Mouse (Mus musculus) c-Kit-positive CD71-positive TER-119-negative erythroid progenitor cells, embryonic 14.5 days (primary cell): ENCODE results near the gene Pacsin2.
"Not testable (repeated sequence)": the region's sequence is repeated elsewhere in the genome, so short reads cannot be mapped to it uniquely, and the experiment has no call there.

ENCODE experiments used
- DNase-seq: peaks from one replicate; pipeline ENCODE4 v3.0.0-alpha.2; 2013; ENCODE audit warnings: low read depth

The Pacsin2 gene

DNA sequence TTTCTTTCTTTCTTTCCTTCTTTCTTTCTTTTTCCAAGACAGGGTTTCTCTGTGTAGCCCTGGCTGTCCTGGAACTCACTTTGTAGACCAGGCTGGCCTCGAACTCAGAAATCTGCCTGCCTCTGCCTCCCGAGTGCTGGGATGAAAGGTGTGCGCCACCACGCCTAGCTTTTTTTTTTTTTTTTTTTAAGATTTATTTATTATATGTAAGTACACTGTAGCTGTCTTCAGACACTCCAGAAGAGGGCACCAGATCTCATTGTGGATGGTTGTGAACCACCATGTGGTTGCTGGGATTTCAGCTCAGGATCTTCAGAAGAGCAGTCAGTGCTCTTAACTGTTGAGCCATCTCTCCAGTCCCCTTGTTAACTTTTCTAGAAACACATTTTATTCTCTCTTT, 95.7 kb downstream of the Pacsin2 start:
- not testable (repeated sequence) for DNase-seq

DNA sequence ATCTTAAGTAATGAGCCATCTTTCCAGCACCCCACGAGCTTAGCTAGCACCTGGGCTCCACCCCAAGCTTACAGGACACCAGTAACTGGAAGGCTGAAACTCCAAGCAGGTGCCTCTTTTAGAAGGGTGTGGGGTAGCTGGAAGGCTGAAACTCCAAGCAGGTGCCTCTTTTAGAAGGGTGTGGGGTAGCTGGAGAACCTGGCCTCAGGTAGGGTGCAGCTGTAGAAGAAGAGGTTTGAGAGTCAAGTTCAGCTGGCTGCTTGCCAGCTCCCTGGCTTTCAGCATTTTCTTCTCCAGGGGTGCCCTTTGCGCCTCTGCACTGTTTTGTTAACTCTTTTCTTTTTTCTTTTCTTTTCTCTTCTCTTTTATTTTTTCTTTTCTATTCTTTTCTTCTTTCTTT, 96.1 kb downstream of the Pacsin2 start:
- no peak for DNase-seq

DNA sequence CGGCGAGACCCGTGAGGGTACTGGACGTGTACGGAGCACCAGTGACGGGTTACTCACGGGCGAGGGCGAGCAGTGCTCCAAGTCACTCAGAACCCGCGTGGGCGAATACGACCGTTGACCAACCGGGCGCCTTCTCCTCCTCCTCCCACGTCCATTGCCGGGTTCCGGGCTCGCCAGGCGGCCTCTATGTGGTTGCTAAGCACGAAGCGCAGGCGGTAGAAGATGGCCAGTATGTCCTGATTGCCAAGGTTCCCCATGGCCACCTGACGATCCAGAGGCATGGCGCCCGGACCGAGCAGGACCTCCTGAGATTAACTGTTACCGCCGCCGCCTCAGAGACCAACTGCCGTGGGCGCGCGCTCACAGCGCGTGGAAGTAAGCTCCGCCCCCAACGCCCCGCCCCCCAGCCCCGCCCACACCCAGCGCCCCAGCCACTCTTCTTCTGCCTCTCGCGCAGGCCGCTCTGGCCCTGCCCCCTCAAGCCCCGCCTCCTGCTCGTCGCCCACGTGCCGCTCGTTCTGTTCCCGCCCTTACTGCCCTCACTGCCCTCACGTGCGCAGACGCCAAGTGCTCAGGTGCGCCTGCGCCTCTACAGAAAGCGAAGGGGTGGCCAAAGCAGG, 97.4 kb downstream of the Pacsin2 start:
- peak; percentile 64 for DNase-seq

DNA sequence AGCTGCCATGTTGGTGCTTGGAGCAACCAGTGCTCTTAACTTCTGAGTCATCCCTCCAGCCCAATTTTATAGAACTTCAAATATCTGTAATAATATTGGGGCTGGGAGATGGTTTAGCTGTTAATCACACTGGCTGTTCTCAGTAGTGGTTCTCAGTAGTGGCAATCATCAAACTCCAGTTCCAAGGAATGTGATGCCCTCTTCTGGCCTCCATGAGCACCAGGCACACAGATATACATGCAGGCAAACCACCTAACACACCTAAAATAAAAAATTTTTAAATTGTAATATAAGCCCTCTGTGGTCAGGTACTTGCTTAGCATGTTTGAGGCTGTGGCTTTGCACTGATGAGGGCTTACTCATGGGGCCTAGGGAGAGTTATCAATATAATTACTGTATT, 98.7 kb downstream of the Pacsin2 start:
- no peak for DNase-seq

- DNase-seq = peak; percentile 68
Measured at GRCm38 (mm10) chr15:83364194-83364593, 100.2 kb downstream of the Pacsin2 start.

- DNase-seq = not testable (repeated sequence)
Measured at GRCm38 (mm10) chr15:83362813-83363212, 101.6 kb downstream of the Pacsin2 start.

GRCm38 (mm10) chr15:83360899-83361298, 103.5 kb downstream of the Pacsin2 start:
- DNase-seq = not testable (repeated sequence)

DNA sequence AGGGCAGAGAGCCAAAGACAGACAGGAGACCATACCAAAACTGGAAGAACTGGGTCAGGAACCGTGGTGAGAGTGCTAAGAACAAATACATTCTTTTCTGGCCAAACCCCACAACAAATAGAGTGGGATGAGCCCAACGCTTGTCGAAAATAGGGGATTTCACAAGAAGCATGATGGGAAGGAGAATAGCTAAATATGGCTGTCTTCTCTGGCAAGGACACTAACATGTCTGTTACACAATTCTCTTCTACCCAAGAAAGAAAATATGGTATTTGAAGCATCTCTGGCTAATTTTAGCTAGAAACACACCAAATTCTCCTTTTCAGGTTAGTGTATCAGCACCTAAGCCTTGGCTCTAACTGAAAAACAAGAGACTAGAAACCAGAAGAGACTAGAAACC, 104.3 kb downstream of the Pacsin2 start:
- DNase-seq = no peak

- DNase-seq = no peak
Measured at GRCm38 (mm10) chr15:83358476-83358875, 105.9 kb downstream of the Pacsin2 start.

GRCm38 (mm10) chr15:83351546-83351945, 112.9 kb downstream of the Pacsin2 start:
- DNase-seq = no peak

- no peak for DNase-seq
Measured at GRCm38 (mm10) chr15:83350859-83351258, 113.5 kb downstream of the Pacsin2 start.

- DNase-seq = peak; percentile 84
Measured at GRCm38 (mm10) chr15:83349954-83350711, 114.3 kb downstream of the Pacsin2 start, which contains the start of gene Arfgap3. Arfgap3 (minus strand) TSS chr15:83350247.

DNA sequence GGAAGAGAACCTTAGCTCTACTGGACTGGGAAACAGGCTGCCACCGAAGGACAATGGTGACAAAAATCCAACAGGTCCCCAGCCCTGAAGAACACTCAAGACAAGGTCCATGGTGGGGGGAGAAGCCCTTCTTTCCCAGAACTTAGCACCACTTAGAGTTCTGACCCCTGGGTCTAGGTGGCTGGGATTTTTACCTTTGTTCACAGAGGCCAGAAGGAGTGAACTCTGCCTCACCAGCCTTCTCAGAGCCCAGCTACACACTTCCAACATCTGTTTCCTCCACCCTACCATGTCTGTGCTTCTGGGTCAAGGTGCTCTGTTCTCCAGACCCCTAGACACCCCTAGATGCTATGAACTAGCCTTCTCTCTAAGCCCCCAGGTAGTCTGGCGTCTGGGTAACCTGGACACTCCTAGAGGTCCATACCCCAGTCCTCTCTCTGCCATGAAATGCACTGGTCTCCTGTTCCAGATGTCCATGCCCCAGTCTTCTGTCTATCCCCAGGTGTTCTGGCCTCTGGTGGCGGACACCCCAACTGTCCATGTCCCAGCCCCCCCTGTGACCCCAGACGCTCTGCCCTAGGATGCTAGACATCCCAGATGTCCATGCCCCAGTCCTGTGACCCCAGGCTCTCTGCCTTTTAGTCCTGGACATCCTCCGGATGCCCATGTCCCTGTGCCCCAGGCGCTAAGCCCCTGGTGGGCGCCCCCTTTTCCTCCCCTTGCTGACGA, 115.0 kb downstream of the Pacsin2 start:
- no peak for DNase-seq

DNA sequence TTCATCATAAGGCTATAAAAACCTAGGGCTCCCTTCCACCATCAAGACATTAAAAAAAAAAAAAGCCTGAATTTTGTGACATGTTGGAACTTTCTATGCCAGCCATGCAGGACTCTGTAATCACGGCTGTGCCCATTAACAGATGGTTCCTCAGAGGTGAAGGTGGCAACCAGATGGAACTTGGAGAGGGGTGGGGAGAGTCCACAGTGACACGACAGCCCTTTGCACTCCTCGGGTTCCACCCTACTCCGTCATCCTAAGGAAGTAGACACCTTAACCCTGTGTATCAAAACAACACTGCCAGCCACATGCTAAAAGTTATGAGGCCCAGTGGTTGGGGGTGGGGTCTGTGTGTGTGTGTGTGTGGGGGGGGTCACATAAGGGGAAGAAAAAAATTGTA, 115.7 kb downstream of the Pacsin2 start:
- DNase-seq = no peak

DNA sequence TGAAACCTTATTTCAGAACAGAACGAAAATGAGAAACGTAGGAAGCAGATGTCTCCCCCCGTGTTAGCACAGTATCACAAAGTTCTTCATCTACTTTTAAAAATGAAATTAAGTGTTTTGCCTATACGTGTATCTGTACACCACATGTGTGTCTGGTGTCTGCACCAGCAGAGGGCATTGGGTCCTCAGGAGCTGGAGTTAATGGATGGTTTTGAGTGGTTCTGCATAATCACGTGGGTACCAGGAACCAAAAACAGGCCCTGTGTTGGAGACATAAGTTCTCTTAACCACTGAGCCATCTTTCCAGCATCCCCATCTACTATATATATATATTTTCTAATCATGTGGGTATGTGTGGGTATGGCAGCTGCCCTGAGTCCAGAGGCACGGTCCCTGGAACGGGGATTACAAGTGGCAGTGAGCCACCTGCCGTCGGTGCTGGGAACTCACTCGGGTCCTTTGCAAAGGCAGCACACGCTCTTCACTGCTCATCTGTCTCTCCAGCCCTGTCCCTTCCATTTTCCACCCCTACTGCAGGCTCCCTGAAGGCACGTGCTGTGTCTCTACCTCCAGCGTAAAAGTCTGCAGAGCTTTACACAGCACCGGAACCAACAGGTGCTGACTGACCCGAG, 118.4 kb downstream of the Pacsin2 start:
- DNase-seq = no peak

- no peak for DNase-seq
Measured at GRCm38 (mm10) chr15:83344956-83345355, 119.5 kb downstream of the Pacsin2 start.

GRCm38 (mm10) chr15:83344157-83344556, 120.2 kb downstream of the Pacsin2 start:
- peak; percentile 44 for DNase-seq

GRCm38 (mm10) chr15:83338908-83339307, 125.5 kb downstream of the Pacsin2 start:
- DNase-seq = no peak

- no peak for DNase-seq
Measured at GRCm38 (mm10) chr15:83337903-83338870, 126.2 kb downstream of the Pacsin2 start.

GRCm38 (mm10) chr15:83332373-83332772, 132.0 kb downstream of the Pacsin2 start:
- DNase-seq = no peak

DNA sequence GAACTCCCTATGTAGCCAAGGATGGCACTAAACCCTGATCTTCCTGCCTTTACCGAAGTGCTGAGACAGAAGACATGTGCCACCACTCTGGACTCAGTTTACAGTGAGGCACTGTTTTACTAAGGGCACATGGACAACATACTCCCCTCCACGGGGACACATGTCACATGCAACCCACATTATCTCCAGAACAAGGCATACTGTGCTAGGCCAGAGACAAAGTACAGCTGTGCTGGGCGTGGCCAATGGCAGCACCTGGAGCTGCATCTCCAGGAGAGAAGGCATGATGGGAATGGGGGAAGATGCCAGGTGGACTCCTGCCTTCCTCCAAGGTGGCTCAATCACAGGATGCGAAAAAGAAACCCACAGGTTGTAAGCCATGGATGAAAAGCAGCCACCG, 135.5 kb downstream of the Pacsin2 start:
- no peak for DNase-seq
